Mouse (Mus musculus) forebrain, embryonic 15.5 days (tissue): ENCODE data around the gene Lyve1. TPM values are rescaled to one million over a fixed set of nuclear protein-coding genes. Genes with fewer than 3 reads are reported as not detected.
A peak's percentile ranks its signal among the peaks of the same experiment; 100 is the strongest.

ENCODE experiments used
- ATAC-seq: fragments of 200-750 bp; cut with Nextera tagmentation; replicated peaks from 2 replicates; pipeline ENCODE4 v1.8.0; 2017; ENCODE audit warnings: mild to moderate bottlenecking, moderate TSS enrichment, moderate library complexity
- H3K27ac ChIP-seq: fragments of 300-500 bp; sonication (generic); replicated peaks from 2 replicates; pipeline ENCODE4 v1.5.1; 2015; ENCODE audit warnings: mild to moderate bottlenecking, inconsistent platforms
- H3K27me3 ChIP-seq: fragments of 300-500 bp; sonication (generic); 2 replicates; pipeline ENCODE4 v1.6.1; 2015; ENCODE audit warnings: inconsistent platforms
- H3K36me3 ChIP-seq: fragments of 300-500 bp; sonication (generic); 2 replicates; pipeline ENCODE4 v1.6.1; 2015; ENCODE audit warnings: mild to moderate bottlenecking, inconsistent platforms
- H3K4me1 ChIP-seq: fragments of 300-500 bp; sonication (generic); 2 replicates; pipeline ENCODE4 v1.6.1; 2015; ENCODE audit warnings: inconsistent platforms
- H3K4me2 ChIP-seq: fragments of 300-500 bp; sonication (generic); replicated peaks from 2 replicates; pipeline ENCODE4 v1.6.1; 2015; ENCODE audit warnings: mild to moderate bottlenecking, inconsistent platforms
- H3K4me3 ChIP-seq: fragments of 300-500 bp; sonication (generic); 2 replicates; pipeline ENCODE4 v1.5.1; 2015; ENCODE audit warnings: mild to moderate bottlenecking, inconsistent platforms
- H3K9ac ChIP-seq: fragments of 300-500 bp; sonication (generic); replicated peaks from 2 replicates; pipeline ENCODE4 v1.6.1; 2015; ENCODE audit warnings: mild to moderate bottlenecking, inconsistent platforms
- H3K9me3 ChIP-seq: fragments of 300-500 bp; sonication (generic); 2 replicates; pipeline ENCODE4 v1.6.1; 2016; ENCODE audit warnings: inconsistent platforms
- WGBS: fragments of 180-500 bp; shearing (Covaris S2); methylation state at CpG from one replicate; pipeline ENCODE4 v1.1.7; 2015; ENCODE audit warnings: mixed read lengths; 5-methylcytosine and 5-hydroxymethylcytosine counted together
- polyA plus RNA-seq: library from polyadenylated mRNA; unstranded; fragments of >200 nt; fragmentation: Nextera tagmentation; extraction: Ambion mirVana; gene quantifications from 2 replicates; pipeline ENCODE4 v1.2.1, GENCODE M21; 2015

Gene Lyve1
- polyA plus RNA-seq, 1 experiment from 2014 or later, result 3.5 TPM

DNA sequence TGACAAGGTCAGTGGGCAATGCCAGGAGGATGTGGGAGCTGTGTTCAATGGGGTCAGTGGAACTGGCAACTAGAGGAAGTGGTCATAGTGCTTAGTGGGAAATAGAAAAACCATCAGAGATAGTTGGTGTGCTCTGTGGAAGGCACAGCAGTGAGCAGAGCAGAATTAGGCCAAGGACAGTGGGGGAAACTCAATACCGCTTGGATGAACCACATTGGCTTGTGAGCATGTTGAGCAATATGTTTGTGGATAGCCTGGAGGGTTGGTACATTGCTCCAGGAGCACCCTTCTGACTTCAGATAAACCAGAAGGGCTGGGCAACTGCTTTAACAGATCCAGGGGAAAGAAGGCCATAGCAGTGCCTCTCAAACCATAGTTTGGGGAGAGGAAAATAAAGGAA is 14.7 kb downstream of the Lyve1 start:
- Histone ChIP-seq H3K36me3 (no peaks in the 10 kb centered on the region), H3K27me3 (no peaks in the 10 kb centered on the region), H3K9ac (no peak overlapping the region), H3K4me1 (peaks cover 4% of the 10 kb centered on the region), H3K9me3 (no peaks in the 10 kb centered on the region), H3K4me3 (no peak overlapping the region), H3K27ac (no peak overlapping the region), H3K4me2 (no peak overlapping the region)
- WGBS, result 90% methylated on average over 1 of the region's 1 CpGs
- no peak for ATAC-seq

- Histone ChIP-seq H3K9me3 (no peaks in the 10 kb centered on the region), H3K4me1 (peaks cover 6% of the 10 kb centered on the region), H3K27me3 (no peaks in the 10 kb centered on the region), H3K36me3 (no peaks in the 10 kb centered on the region), H3K4me2 (no peak overlapping the region), H3K9ac (no peak overlapping the region), H3K27ac (no peak overlapping the region), H3K4me3 (no peak overlapping the region)
- 91% methylated on average over 2 of the region's 2 CpGs for WGBS
- ATAC-seq, result no peak
These were observed 15.7 kb downstream of the Lyve1 start for GRCm38 (mm10) chr7:110847321-110847720.

- Histone ChIP-seq H3K9ac (peak within 1 kb of the TSS; percentile 89), H3K4me3 (peak within 1 kb of the TSS; percentile 87), H3K27ac (peak within 1 kb of the TSS; percentile 91), H3K36me3 (no peaks in the 10 kb centered on the region), H3K27me3 (no peaks in the 10 kb centered on the region), H3K4me1 (peaks cover 6% of the 10 kb centered on the region), H3K9me3 (no peaks in the 10 kb centered on the region), H3K4me2 (peak within 1 kb of the TSS; percentile 83)
- WGBS, result under 1% methylated on average over 42 of the region's 42 CpGs
- ATAC-seq, result peak; percentile 96
These were observed 18.8 kb downstream of the Lyve1 start, which contains the start of gene Rnf141 for GRCm38 (mm10) chr7:110843916-110844874. Rnf141 (minus strand) TSS chr7:110844457.

DNA sequence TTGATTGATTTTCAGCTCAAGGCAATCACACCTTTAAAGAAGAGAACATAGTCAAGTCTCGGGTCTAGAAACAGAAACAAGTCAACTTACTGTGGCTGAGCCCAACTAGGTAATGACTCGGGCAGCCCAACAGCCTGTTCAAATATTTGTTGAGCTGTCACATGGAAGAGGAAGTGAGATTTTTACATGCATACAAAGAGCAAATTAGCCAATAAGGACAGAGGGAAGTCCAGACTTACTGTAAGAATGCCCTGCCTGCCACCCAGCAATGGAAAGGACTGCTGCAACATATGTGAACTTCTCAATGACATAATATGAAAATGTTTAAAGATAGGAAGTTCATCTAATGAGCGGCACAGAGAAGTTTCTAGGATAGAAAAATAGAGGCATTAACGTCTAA is 22.7 kb downstream of the Lyve1 start:
- 84% methylated on average over 4 of the region's 4 CpGs for WGBS
- no peaks in the 10 kb centered on the region for H3K9me3 ChIP-seq
- H3K27me3 ChIP-seq, result no peaks in the 10 kb centered on the region
- H3K4me2 ChIP-seq, result no peak overlapping the region
- no peak overlapping the region for H3K9ac ChIP-seq
- no peak for ATAC-seq
- peaks cover 6% of the 10 kb centered on the region for H3K4me1 ChIP-seq
- no peak overlapping the region for H3K27ac ChIP-seq
- no peaks in the 10 kb centered on the region for H3K36me3 ChIP-seq
- H3K4me3 ChIP-seq, result no peak overlapping the region

GRCm38 (mm10) chr7:110834522-110834921 is 28.5 kb downstream of the Lyve1 start:
- H3K4me1 ChIP-seq, result no peaks in the 10 kb centered on the region
- 73% methylated on average over 3 of the region's 3 CpGs for WGBS
- no peak for ATAC-seq
- no peaks in the 10 kb centered on the region; the same call in 1 of the 2 replicates for H3K36me3 ChIP-seq
- H3K9me3 ChIP-seq, result no peaks in the 10 kb centered on the region
- H3K4me2 ChIP-seq, result no peak overlapping the region
- no peaks in the 10 kb centered on the region for H3K27me3 ChIP-seq
- H3K4me3 ChIP-seq, result no peak overlapping the region
- no peak overlapping the region for H3K27ac ChIP-seq
- no peak overlapping the region for H3K9ac ChIP-seq

GRCm38 (mm10) chr7:110834018-110834417 is 29.0 kb downstream of the Lyve1 start:
- H3K4me2 ChIP-seq, result no peak overlapping the region
- no peaks in the 10 kb centered on the region for H3K27me3 ChIP-seq
- no peaks in the 10 kb centered on the region for H3K4me1 ChIP-seq
- H3K9ac ChIP-seq, result no peak overlapping the region
- H3K4me3 ChIP-seq, result no peak overlapping the region
- H3K27ac ChIP-seq, result no peak overlapping the region
- H3K9me3 ChIP-seq, result no peaks in the 10 kb centered on the region
- WGBS, result 98% methylated on average over 1 of the region's 1 CpGs
- ATAC-seq, result no peak
- peaks cover 5% of the 10 kb centered on the region; the same call in 1 of the 2 replicates for H3K36me3 ChIP-seq

- peaks cover 8% of the 10 kb centered on the region; the same call in 1 of the 2 replicates for H3K36me3 ChIP-seq
- H3K27me3 ChIP-seq, result no peaks in the 10 kb centered on the region
- no peak overlapping the region for H3K9ac ChIP-seq
- no peaks in the 10 kb centered on the region for H3K4me1 ChIP-seq
- no peak overlapping the region for H3K27ac ChIP-seq
- WGBS, result 83% methylated on average over 1 of the region's 1 CpGs
- H3K4me2 ChIP-seq, result no peak overlapping the region
- H3K9me3 ChIP-seq, result no peaks in the 10 kb centered on the region
- H3K4me3 ChIP-seq, result no peak overlapping the region
- no peak for ATAC-seq
These were observed 30.0 kb downstream of the Lyve1 start for GRCm38 (mm10) chr7:110833024-110833423.

- no peak overlapping the region for H3K27ac ChIP-seq
- H3K4me1 ChIP-seq, result no peaks in the 10 kb centered on the region
- WGBS, result 88% methylated on average over 8 of the region's 8 CpGs
These were observed 38.8 kb downstream of the Lyve1 start for GRCm38 (mm10) chr7:110823995-110824953.

GRCm38 (mm10) chr7:110823593-110823992 is 39.4 kb downstream of the Lyve1 start:
- no peaks in the 10 kb centered on the region for H3K9me3 ChIP-seq
- 80% methylated on average over 4 of the region's 4 CpGs for WGBS
- no peak overlapping the region for H3K27ac ChIP-seq
- H3K27me3 ChIP-seq, result no peaks in the 10 kb centered on the region
- H3K36me3 ChIP-seq, result peaks cover 31% of the 10 kb centered on the region
- ATAC-seq, result no peak
- no peak overlapping the region for H3K4me3 ChIP-seq
- H3K4me2 ChIP-seq, result no peak overlapping the region
- no peak overlapping the region for H3K9ac ChIP-seq
- no peaks in the 10 kb centered on the region for H3K4me1 ChIP-seq

More at GRCm38 (mm10) chr7:110823995-110824953, 38.8 kb downstream of the Lyve1 start:
- Histone ChIP-seq H3K9me3 (no peaks in the 10 kb centered on the region), H3K9ac (no peak overlapping the region), H3K4me3 (no peak overlapping the region), H3K36me3 (peaks cover 37% of the 10 kb centered on the region), H3K27me3 (no peaks in the 10 kb centered on the region), H3K4me2 (no peak overlapping the region)
- ATAC-seq, result no peak

DNA sequence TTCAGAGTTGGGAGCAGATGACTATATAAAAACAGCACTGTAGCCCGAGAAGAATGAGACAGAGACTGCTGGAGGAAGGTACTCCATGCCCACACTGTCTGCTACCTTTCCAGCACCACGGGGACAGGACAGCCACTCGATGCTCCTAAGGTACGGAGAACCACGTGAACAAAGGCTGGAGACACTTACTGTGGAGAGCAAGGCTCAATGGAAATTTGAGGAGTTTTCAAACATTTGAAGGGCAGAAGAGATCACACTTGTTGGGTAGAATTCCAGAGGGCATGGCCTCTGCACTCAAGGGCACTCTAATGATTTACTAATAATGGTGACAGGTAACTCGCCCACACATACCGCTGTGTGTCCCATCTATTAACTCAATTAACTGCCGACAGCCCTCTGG is 40.0 kb downstream of the Lyve1 start:
- no peak for ATAC-seq
- Histone ChIP-seq H3K27me3 (no peaks in the 10 kb centered on the region), H3K9me3 (no peaks in the 10 kb centered on the region), H3K36me3 (peaks cover 31% of the 10 kb centered on the region), H3K4me1 (no peaks in the 10 kb centered on the region), H3K4me3 (no peak overlapping the region), H3K27ac (no peak overlapping the region), H3K4me2 (no peak overlapping the region), H3K9ac (no peak overlapping the region)
- 88% methylated on average over 8 of the region's 8 CpGs for WGBS

- no peak overlapping the region for H3K9ac ChIP-seq
- H3K27ac ChIP-seq, result no peak overlapping the region
- no peak overlapping the region for H3K4me2 ChIP-seq
- no peaks in the 10 kb centered on the region for H3K9me3 ChIP-seq
- peaks cover 31% of the 10 kb centered on the region for H3K36me3 ChIP-seq
- WGBS, result 76% methylated on average over 4 of the region's 4 CpGs
- ATAC-seq, result no peak
- no peak overlapping the region for H3K4me3 ChIP-seq
- no peaks in the 10 kb centered on the region for H3K4me1 ChIP-seq
- no peaks in the 10 kb centered on the region for H3K27me3 ChIP-seq
These were observed 41.0 kb downstream of the Lyve1 start for GRCm38 (mm10) chr7:110822055-110822454.

- H3K9ac ChIP-seq, result no peak overlapping the region
These were observed 41.4 kb downstream of the Lyve1 start for GRCm38 (mm10) chr7:110821653-110822052.

More at GRCm38 (mm10) chr7:110821653-110822052, 41.4 kb downstream of the Lyve1 start:
- no peaks in the 10 kb centered on the region for H3K9me3 ChIP-seq
- no peak overlapping the region for H3K4me2 ChIP-seq
- no peak overlapping the region for H3K4me3 ChIP-seq
- no peak for ATAC-seq
- H3K27me3 ChIP-seq, result no peaks in the 10 kb centered on the region
- H3K27ac ChIP-seq, result no peak overlapping the region
- H3K4me1 ChIP-seq, result no peaks in the 10 kb centered on the region
- peaks cover 31% of the 10 kb centered on the region for H3K36me3 ChIP-seq
- WGBS, result 63% methylated on average over 3 of the region's 3 CpGs
